Mouse (Mus musculus): ENCODE results near the gene Dgkz. TPM values are rescaled to one million over a fixed set of nuclear protein-coding genes. Genes with fewer than 3 reads are reported as not detected.

Gene Dgkz
- total RNA-seq, 2 experiments from 2014 or later, result 76.3 to 111 TPM

- no peak for ATAC-seq (replicated peaks; ENCODE audit: poor library complexity)
Observed at GRCm38 (mm10) chr2:91962864-91963401, 12.7 kb downstream of the Dgkz start.

DNA sequence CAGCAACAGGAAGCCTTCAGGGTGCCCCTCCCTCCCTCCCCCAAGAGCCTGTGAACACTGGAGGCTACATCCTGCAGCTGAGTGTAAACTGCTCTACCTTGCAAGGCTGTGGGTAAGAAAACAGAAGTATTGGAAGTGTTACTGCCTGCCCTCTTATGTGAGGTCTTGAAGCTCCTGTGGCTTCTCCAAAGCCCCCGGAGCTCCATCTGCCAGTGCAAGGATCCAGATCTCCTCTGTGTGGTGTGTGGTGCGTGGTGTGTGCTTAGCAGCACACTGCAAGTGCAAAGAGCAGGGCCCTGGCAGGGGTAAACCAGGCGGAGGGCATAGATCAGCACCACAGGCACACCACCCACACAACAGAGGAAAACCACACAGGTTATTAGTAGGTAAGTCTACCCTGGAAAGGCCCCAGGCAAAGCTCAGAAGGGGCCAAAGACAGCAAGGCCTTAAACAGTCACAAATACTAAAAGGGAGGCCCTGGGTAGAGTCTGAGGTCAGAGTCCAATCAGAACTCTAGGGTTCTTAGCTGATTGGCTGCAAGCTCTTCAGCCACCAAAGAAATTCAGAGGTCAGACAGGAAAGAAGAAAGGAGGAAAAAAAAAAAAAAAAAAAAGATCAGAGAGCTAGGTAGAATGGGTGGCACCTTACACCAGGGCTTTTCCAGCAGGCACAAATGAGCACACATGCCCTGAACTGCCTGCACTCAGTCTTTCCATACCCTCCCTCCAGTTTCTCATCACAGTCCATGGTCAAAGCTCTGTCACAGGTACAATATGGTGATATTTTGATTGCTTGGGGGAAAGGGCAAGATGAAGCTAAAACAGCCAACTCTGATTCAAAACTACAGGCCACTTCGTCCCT is 13.5 kb downstream of the Dgkz start:
- no peak for ATAC-seq (replicated peaks; ENCODE audit: poor library complexity)

DNA sequence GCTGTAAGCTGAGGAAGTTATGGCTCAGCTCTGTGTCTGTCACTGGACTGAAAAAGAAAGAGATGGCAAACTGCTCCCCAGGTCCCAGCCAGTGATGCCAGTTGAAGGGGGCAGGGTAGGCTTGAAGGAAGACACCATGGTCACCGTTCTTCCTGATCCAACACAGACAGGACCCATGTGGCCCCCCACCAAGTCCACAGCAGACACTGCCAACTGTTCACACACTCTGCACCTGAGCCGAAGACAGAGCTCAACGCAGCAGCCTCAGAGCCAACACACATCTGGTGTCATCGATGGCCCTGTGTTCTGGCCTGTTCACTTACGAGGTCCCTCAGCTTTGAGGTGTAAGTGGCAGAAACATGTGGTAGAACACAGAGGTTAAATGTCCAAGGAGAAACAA is 15.2 kb downstream of the Dgkz start:
- no peak for ATAC-seq (replicated peaks; ENCODE audit: poor library complexity)

GRCm38 (mm10) chr2:91959544-91960410 is 15.9 kb downstream of the Dgkz start:
- no peak for ATAC-seq (replicated peaks; ENCODE audit: poor library complexity)

GRCm38 (mm10) chr2:91958701-91959457 is 16.8 kb downstream of the Dgkz start:
- peak; percentile 42 for ATAC-seq (replicated peaks; ENCODE audit: poor library complexity)

DNA sequence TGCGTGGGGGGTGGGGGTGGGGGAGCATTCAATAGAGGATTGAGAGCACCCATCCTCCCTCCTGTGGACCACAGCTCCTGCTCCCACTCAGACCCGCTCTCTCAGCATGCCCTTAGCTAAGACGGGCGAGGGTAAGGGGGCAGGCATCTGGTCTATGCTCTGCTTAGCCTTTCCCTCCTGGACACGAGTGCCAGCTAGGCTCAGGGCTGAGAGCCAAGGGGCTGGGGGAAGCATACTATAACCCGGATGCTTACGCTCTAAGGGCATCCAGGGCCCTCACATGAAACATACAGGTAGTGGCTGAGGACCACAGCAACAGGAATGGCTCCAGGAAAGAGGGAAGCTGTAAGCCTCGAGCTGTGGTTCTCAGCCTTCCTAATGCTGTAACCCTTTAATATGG is 17.6 kb downstream of the Dgkz start:
- no peak for ATAC-seq (replicated peaks; ENCODE audit: poor library complexity)

- ATAC-seq (replicated peaks; ENCODE audit: poor library complexity), result peak; percentile 77
Observed at GRCm38 (mm10) chr2:91957096-91957495, 18.6 kb downstream of the Dgkz start.

DNA sequence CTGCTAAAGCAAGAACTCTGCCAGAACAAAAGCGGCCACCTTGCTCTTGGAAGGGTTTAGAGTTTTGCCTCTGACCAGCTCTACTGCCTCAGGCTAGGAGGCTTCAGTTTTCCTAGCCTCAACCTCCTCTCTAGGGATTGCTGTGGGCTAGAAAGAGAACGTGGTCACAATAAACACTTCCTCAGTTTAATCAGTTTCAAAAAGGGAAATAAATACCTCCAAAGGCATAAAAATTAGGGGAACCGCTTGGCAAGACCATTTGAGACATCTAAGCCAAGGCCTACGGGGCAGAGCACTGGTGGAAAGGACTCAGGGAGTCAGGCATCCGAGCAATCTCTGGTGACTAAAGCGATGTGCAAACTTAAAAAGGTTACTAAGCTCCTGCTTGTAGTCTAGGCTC is 19.8 kb downstream of the Dgkz start:
- ATAC-seq (replicated peaks; ENCODE audit: poor library complexity), result no peak

GRCm38 (mm10) chr2:91955121-91955591 is 20.5 kb downstream of the Dgkz start:
- no peak for ATAC-seq (replicated peaks; ENCODE audit: poor library complexity)

GRCm38 (mm10) chr2:91953825-91954224 is 21.8 kb downstream of the Dgkz start:
- no peak for ATAC-seq (replicated peaks; ENCODE audit: poor library complexity)

- peak; percentile 69 for ATAC-seq (replicated peaks; ENCODE audit: poor library complexity)
Observed at GRCm38 (mm10) chr2:91950275-91951085, 25.2 kb downstream of the Dgkz start.

- peak; percentile 32 for ATAC-seq (replicated peaks; ENCODE audit: poor library complexity)
Observed at GRCm38 (mm10) chr2:91949411-91950274, 26.0 kb downstream of the Dgkz start.

GRCm38 (mm10) chr2:91948792-91949241 is 26.8 kb downstream of the Dgkz start:
- peak; percentile 4; the same call in 1 of the 2 replicates for ATAC-seq (replicated peaks; ENCODE audit: poor library complexity)

GRCm38 (mm10) chr2:91948151-91948509 is 27.5 kb downstream of the Dgkz start:
- ATAC-seq (replicated peaks; ENCODE audit: poor library complexity), result no peak

- ATAC-seq (replicated peaks; ENCODE audit: poor library complexity), result peak; percentile 23
Observed at GRCm38 (mm10) chr2:91947397-91948150, 28.1 kb downstream of the Dgkz start.

DNA sequence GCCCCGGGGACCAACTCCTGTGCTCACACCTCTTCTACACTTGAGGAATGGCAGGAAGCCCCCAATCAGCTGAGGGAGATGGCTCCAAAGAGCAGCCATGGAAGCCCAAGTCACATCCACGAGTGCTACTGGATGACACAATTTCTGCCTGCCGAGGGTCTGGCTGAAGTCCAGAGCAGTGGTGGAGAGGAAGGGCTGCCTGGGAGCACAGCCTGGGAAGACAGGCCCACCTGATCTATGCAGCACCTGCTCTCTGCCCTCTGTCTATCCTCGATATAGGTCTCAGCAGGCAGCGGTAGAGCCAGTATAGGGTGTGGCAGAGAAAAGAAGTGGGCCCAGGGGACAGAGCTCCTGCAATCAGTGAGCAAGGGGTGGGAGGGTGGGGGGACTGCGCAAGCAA is 28.8 kb downstream of the Dgkz start:
- ATAC-seq (replicated peaks; ENCODE audit: poor library complexity), result no peak

GRCm38 (mm10) chr2:91945483-91945882 is 30.2 kb downstream of the Dgkz start, which contains the start of gene Gm9821:
TSS of gene Gm9821 (plus strand) at chr2:91945703.
- ATAC-seq (replicated peaks; ENCODE audit: poor library complexity), result no peak
